Mouse (Mus musculus) megakaryocyte-erythroid progenitor cell, adult 5-6 weeks (primary cell): ENCODE measurements around the gene Gm1673. TPM values are rescaled to one million over a fixed set of nuclear protein-coding genes. Genes with fewer than 3 reads are reported as not detected.
A peak's percentile ranks its signal among the peaks of the same experiment; 100 is the strongest.

Experiments used
- ATAC-seq: replicated peaks from 2 replicates; pipeline ENCODE4 v1.8.0; 2016; ENCODE audit warnings: mild to moderate bottlenecking, inconsistent platforms; ENCODE audit not compliant: severe bottlenecking, poor library complexity, low FRiP score, low TSS enrichment
- total RNA-seq, 2 experiments: library from RNA; stranded (forward) in 1 of 2; stranded (reverse) in 1 of 2; fragments of 200-1000, 215-1000 nt in 1 of 2; fragments of >200 nt in 1 of 2; fragmentation: Nextera tagmentation in 1 of 2; gene quantifications; 2 replicates each; pipeline ENCODE4 v1.2.3; 2014 to 2017

Gene Gm1673
- total RNA-seq, 2 experiments from 2014 or later = not detected

GRCm38 (mm10) chr5:33996694-33997045 lies 13.4 kb downstream of the Gm1673 start:
- ATAC-seq = no peak

GRCm38 (mm10) chr5:33997051-33997741 lies 14.0 kb downstream of the Gm1673 start:
- no peak for ATAC-seq

- no peak for ATAC-seq
These were observed 14.7 kb downstream of the Gm1673 start for GRCm38 (mm10) chr5:33997829-33998504.

GRCm38 (mm10) chr5:33998505-33998877 lies 15.3 kb downstream of the Gm1673 start:
- no peak for ATAC-seq

- ATAC-seq = no peak
These were observed 16.3 kb downstream of the Gm1673 start for GRCm38 (mm10) chr5:33999466-34000090.

GRCm38 (mm10) chr5:34000809-34001208 lies 17.6 kb downstream of the Gm1673 start:
- no peak for ATAC-seq

- no peak for ATAC-seq
These were observed 18.2 kb downstream of the Gm1673 start for GRCm38 (mm10) chr5:34001401-34001800.

- no peak for ATAC-seq
These were observed 19.4 kb downstream of the Gm1673 start for GRCm38 (mm10) chr5:34002636-34003035.

- no peak for ATAC-seq
These were observed 21.4 kb downstream of the Gm1673 start for GRCm38 (mm10) chr5:34004618-34005017.

GRCm38 (mm10) chr5:34006832-34007231 lies 23.6 kb downstream of the Gm1673 start:
- ATAC-seq = no peak

GRCm38 (mm10) chr5:34007392-34007941 lies 24.2 kb downstream of the Gm1673 start:
- no peak for ATAC-seq

GRCm38 (mm10) chr5:34014652-34015051 lies 31.4 kb downstream of the Gm1673 start:
- no peak for ATAC-seq

- ATAC-seq = no peak
These were observed 35.7 kb downstream of the Gm1673 start for GRCm38 (mm10) chr5:34018968-34019367.

- ATAC-seq = no peak
These were observed 46.9 kb downstream of the Gm1673 start for GRCm38 (mm10) chr5:34030101-34030500.

- 0 out of 2 replicates have a peak, but pooled peaks have one; percentile 34 for ATAC-seq
These were observed 47.8 kb downstream of the Gm1673 start for GRCm38 (mm10) chr5:34031022-34031421.

GRCm38 (mm10) chr5:34032520-34032919 lies 49.3 kb downstream of the Gm1673 start:
- no peak for ATAC-seq

Other genes starting within 250 kb of the Gm1673 start
- 21.0 and 26.1 TPM in 2 replicates for gene Letm1, start 200.6 kb upstream of the Gm1673 start, total RNA-seq (2014; fragmentation: Nextera tagmentation)
- 20.6 and 23.1 TPM in 2 replicates for gene Letm1, start 200.6 kb upstream of the Gm1673 start, total RNA-seq (2017)
- 53.6 and 74.0 TPM in 2 replicates for gene Nsd2, start 162.7 kb upstream of the Gm1673 start, total RNA-seq (2014; fragmentation: Nextera tagmentation)
- 42.2 and 74.4 TPM in 2 replicates for gene Nsd2, start 162.7 kb upstream of the Gm1673 start, total RNA-seq (2017)
- 51.6 and 54.2 TPM in 2 replicates for gene Nelfa, start 47.0 kb upstream of the Gm1673 start, total RNA-seq (2014; fragmentation: Nextera tagmentation)
- gene Nelfa, start 47.0 kb upstream of the Gm1673 start, total RNA-seq (2017) = 28.3 and 35.0 TPM in 2 replicates
- gene Nat8l, start 12.6 kb downstream of the Gm1673 start, total RNA-seq (2014; fragmentation: Nextera tagmentation) = not detected in 2 replicates
- gene Nat8l, start 12.6 kb downstream of the Gm1673 start, total RNA-seq (2017) = 0.23 TPM in 1 of 2 replicates, not detected in the other
- 0.26 and 3.1 TPM in 2 replicates for gene Poln, start 186.0 kb downstream of the Gm1673 start, total RNA-seq (2014; fragmentation: Nextera tagmentation)
- gene Poln, start 186.0 kb downstream of the Gm1673 start, total RNA-seq (2017) = 2.6 and 6.3 TPM in 2 replicates
- 45.3 and 52.4 TPM in 2 replicates for gene Haus3, start 186.1 kb downstream of the Gm1673 start, total RNA-seq (2014; fragmentation: Nextera tagmentation)
- gene Haus3, start 186.1 kb downstream of the Gm1673 start, total RNA-seq (2017) = 83.0 and 139 TPM in 2 replicates
- 32.3 and 34.4 TPM in 2 replicates for gene Mxd4, start 204.3 kb downstream of the Gm1673 start, total RNA-seq (2014; fragmentation: Nextera tagmentation)
- 9.5 and 14.7 TPM in 2 replicates for gene Mxd4, start 204.3 kb downstream of the Gm1673 start, total RNA-seq (2017)